Mouse (Mus musculus): ENCODE data around the gene Cnst.

The Cnst gene

DNA sequence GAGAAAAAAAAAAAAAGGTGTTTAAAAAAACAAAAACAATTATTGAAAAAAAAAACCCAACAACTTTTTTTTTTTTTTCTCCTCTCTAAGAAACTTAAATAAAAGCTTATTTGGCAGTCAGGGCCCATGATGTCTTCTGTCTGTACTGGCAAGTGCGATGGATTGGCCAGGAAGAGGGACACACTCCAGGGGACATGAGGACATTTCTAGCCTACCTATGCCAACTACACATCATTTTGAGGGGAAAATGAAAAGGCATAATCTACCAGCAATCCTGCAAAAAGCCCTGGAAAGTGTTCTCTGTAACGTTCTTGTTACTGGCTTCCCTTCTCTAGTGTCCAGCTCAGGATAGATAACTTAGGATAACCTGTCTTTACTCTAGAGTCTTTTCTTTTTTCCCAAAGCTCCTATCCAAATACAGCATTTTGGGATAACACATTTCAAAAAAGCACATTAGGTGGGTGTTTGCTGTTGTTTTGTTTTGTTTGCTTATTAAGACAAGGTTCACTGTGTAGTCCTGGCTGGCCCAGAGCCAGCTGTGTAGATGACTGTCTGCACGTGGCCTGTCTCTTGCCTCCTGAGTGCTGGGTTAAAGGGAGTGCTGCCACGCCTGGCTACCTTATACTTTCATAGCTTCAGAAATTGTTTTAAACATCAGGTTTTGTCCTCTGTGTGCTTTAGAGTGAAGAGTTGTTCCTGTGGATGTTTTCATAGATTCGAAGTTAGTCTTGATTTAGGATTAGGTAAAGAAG lies 7.2 kb downstream of the Cnst start:
- DNase-seq (ENCODE audit: low read depth, low spot score) = peak; percentile 13

DNA sequence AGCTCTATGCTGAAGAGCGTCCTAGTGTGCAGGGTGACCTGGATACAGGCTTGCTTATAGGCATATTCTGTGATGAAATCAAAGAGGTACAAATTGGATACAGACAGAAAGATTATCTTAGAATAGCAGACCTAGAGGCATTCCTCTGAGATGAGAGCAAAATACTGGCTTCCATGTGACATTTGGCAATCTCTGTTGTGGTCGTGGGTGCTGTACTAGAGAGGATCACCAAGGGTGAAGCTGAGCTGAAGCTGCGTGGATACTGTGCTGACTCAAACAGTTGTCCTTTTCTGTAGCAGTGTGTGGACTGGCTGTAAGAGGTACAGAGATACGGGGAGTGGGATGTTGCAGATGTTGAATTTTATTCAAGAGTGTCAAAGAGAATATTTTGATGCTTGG lies 7.8 kb downstream of the Cnst start:
- DNase-seq (ENCODE audit: low read depth, low spot score) = no peak

DNA sequence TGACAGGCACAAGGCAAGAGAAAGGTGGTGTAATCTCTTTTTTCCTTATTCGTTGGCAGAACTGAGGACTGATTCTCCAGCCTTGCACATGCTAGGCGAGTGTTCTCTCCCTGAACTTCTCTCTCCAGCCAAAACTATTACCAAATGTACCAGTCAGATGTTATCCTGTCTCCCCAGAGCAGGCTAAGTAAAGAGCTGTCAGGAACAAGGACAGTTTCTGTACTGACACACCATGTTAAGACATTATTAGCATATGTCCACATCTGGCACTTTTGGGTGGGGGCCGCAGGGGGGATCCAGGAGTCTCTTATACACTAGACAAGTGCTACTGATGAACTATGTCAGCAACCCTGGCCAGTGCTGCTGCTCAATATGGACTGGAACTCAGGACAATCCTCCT lies 10.8 kb downstream of the Cnst start:
- DNase-seq (ENCODE audit: low read depth, low spot score) = no peak

DNA sequence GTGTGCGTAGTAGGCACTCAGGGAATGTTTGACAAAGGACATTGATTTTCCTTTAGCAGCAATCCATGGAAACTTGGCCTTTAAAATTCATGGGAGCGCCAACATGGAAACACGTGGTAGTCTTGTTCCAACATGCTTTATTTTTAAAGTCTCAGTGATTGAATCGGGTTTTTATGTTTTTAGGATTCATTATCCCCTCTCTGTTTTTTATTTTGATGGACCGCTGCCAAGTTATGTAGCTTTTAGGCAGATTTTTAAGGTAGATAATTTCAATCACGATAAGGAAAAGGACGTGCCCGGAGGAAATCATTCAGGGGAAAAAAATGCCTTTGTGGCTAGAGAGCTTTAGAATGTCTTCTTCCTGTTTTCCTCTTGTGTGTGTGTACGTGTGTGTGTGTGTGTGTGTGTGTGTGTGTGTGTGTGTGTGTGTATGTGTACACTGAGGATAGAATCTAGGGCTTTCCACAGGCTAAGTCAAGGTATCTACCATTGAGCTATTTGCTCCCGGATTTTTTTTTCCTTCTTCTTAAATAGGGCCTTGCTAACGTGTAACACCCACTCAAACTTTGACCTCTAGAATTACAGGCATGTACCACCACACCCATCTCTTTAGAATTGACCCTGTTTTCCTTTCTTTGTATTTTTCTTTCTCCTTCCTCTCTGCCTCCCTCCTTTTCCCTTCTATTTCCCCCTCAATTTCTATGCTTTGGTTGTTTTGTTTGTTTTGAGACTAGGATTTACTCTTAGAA lies 13.4 kb downstream of the Cnst start:
- DNase-seq (ENCODE audit: low read depth, low spot score) = no peak

DNA sequence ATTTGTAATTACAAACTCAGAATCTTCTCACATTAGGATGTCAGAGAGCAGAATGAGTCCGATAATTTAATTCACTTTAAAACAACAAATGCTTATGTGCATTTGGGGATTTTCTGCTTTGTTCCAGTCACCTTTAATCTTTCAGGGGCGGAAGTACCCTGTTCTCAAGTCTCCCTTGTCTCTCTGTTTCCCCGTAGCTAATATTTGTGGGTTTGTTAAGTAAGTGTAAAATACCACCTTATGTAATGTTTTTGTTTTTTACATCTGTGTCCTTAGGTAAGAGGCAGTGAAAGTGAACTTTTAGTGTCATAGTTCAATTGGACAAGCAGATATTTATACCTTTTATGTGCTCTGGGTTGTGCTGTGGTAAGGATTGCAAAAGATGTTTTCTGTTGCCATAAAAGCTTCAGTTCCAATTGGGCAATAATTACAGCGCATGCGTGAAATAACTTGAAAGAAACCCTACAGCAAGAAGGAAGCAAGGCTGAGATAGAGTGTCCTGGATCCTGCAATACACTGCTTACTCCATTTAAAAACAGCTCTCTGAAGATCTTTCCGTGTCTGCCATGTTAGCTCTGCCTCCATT lies 14.8 kb downstream of the Cnst start:
- DNase-seq (ENCODE audit: low read depth, low spot score) = no peak

DNA sequence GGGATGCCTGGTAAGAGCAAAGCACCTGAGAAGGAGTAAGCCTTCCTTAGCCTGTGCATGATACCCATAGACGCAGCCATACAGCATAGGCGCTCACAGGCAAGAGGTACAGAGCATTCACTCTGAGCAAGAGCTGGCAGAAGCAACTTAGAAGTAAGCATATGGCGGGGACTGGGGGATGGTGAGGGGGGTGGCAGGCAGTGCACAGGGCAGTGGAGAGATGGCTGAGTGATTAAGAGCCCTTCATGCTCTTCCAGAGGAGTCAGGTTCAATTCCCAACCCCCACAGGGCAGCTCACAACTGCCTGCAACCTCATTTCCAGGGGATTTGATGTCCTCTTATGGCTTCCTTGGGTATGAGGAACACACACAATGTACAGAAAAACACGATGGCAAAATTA lies 17.0 kb downstream of the Cnst start:
- DNase-seq (ENCODE audit: low read depth, low spot score) = no peak

DNA sequence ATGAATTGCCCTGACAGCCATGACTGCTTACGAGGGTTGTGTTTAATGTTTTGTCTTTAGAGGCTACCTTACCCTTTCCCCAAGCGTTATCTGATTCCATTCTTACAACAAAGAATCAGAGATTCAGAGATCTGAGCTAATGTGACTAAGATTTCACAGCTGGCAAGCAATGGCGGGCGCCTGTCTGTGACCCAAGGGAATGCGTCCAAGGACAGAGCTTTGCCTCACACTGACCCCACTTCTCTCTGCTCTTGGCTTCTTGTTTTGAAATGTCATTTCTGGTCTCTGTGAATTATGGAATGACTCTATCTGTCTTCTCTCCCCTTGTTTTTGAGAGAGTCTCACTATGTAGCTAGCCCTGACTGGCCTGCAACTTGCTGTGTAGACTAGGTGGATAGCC lies 17.8 kb downstream of the Cnst start:
- DNase-seq (ENCODE audit: low read depth, low spot score) = no peak

DNA sequence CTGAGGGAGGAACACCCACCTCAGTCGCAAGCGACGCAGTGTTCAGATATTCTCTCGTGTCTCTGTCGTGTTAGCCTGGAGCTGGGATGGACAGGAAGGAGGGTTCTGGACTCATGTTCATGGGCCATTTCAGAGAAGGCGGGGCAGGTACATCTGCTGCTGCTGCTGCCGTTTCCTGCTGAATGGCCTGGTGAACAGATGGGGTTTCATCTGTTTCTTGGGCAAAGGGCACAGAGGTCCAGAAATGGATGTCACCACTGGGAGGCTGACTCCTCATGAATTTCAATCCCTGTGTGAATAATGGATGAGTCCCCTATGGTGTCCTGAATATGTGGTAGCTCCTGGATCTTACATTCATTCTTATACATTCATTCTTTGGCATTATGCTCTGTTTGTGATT lies 21.4 kb downstream of the Cnst start:
- no peak for DNase-seq (ENCODE audit: low read depth, low spot score)

DNA sequence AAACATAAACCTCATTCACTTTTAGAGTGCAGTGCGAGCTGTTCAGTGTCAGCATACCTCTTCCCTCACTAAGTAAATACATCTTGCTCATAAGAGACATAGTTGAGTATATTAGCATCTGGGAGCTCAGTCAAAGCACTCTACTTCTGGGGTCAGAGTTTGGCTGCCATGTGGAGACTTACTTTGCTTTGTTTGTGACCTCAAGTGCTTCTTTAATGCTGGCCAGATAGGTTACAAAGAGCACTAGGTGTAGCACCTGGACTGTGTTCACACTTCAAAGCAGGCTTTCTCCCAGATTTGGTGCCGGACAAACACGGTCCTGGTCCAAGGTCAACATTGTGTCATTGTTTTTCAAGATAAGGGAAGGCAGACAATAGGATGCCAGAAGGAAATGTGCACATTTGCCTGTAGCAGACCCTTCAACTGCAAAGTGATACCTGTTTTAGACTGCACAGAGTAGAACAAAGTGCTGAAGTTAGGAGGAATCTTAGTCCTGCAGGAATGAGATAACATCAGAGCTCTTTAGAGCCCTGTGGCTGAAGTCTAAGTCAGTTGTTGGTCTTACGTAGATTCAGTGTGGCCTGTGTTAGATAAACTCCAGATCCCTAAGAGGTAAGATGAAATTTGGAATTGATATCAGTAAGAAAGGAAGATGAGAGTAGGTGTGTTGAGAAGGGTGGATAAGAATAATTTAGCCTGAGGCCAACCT lies 22.7 kb downstream of the Cnst start:
- DNase-seq (ENCODE audit: low read depth, low spot score) = no peak

DNA sequence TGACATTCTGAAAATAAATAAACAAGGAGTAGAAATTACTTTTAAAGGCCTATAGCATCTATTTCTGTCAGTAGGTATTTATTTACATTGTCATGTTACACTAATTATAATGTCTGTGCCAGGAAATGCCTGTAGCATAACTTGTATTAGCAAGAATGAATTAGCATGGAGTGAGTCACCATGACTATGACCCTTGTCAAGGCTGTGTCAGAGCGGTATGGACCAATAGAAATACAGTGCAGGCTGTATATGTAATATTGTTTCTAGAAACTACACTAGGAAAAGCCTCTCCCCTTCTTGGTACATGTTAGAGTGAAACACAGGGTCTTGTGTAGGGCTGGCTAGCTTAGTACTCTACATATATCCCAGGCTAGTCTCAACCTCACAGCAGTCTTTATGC lies 24.3 kb downstream of the Cnst start:
- no peak for DNase-seq (ENCODE audit: low read depth, low spot score)

DNA sequence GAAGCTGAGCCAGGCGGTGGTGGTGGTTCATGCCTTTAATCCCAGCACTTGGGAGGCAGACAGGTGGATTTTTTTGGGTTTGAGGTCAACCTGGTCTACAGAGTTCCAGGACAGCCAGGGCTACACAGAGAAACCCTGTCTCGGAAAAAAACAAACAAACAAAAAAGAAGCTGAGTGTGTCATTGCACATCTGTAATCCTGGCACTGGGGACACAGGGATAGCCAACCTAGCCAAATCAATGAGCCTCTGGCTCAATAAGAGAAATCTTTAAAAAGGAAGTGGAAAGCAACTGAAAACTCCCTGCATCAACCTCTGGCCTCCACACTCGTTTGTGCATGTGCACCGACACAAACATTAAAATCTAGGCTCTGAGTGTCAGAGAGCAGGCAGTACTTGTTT lies 25.5 kb downstream of the Cnst start:
- no peak for DNase-seq (ENCODE audit: low read depth, low spot score)

DNA sequence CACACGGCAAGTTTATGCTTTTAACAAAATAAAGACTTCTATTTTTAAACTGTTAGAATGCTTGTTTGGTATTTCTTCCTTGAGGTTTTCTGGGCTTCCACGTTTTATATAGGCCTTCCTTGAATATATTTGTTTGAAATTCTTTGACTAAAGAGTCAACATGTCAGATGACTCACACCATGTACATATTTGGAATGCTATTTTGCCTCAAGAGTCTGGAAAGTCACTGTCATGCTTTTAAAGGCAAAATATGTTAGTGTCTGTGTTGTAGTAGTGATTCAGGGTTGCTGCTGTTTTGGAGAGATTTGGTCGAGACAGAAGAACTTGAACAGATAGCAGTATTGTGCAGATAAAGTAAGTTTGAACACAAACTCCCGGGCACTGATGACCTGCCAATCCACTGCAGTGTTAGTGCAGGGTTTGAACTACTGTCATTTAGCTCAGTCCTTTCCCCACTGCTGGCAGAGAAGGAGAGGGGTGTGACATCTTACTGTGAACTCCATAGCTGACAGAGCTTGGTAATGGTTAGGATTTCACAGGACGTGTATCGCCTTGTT lies 27.6 kb downstream of the Cnst start:
- DNase-seq (ENCODE audit: low read depth, low spot score) = no peak

DNA sequence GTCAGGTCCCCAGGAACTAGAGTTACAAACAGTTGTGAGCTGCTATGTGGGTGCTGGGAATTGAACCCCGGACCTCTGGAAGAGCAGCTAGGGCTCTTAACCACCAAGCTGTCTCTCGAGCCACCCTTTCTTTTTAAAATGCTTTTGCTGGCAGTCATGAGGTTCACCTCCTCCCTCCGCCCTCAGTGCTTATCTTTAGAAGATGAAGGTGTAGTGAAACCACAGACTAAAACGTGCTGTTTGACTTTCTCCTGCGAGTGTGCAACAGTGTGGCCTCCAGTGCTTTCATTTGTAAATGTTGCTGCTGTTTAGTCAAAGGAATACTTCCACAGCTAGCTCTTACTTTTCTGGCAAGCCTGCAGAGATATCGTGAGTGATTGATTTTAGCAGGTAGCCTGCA lies 32.5 kb downstream of the Cnst start:
- DNase-seq (ENCODE audit: low read depth, low spot score) = no peak

DNA sequence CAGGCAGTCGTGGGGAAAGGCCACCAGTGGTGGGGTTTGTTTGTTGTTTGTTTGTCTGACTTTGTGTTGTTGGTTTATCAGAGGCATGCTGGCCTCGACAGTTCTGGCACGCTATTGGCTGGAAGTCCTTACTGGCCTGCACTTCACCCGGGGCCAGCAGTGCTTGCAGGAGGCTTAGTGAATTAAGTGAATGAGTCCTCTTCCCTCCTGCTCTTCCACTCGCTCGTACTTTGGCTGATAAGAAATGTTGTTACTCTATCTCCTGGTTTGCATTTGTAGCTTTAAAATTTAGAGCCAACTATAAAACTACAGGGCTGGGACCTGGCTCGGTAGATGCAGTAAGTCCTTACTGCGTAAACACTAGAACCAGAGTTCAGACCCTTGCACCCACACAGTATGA lies 34.0 kb downstream of the Cnst start:
- DNase-seq (ENCODE audit: low read depth, low spot score) = no peak

DNA sequence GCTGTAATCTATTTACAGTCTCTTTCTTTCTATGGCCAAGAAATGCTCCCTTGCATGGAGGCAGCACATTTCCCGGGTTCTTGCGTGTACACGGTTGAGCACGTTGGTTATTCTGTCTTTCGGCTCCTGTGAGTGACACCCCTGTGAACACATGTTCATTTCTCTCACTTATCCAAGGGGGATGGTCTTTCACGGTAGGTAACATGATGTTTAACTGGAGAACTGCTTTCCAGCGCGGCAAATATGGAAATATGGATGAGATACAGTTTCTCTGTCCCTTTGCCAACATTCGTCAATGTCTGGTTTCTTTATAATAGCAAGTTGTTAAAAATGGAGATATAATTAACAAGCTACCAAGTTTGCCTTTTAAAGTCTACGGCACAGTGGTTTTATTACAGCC lies 35.3 kb downstream of the Cnst start:
- no peak for DNase-seq (ENCODE audit: low read depth, low spot score)

DNA sequence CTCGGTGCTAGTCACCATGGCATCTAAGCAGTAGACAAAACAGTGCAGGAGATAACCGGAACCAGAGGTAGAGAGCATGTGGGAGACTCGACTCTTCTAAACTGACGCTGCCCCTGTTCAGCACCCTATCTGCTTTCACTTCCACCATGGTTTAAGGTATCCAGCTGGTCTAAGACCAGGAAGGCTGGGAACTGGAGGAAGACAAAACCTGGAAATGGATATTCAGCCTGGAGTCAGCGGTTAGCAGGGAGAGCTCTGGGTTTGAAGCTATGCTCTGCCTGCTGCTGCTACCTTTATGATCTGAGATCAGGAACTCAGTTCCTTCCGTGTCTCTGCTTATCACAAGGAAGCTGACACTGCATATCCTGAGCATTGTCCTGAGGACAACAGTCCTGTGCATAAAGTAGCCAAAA lies 35.9 kb downstream of the Cnst start:
- no peak for DNase-seq (ENCODE audit: low read depth, low spot score)

DNA sequence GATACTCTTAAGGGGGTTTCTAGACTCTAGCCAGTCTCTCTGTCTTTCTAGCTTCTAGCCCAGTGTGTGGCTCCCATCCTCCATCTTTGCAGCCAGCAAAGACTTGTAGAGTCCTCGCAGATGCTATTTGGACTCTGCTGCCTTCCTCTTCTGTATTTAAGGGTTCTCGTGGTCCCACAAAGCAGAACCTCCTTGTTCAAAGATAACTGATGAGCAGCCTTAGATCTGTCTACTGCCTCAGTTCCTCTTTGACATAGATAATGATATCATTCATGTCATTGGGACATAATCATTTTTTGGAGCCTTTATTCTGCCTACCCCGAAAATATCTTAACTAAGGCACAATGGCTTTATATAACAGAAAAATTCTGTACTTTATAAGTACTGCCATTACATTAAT lies 36.9 kb downstream of the Cnst start:
- no peak for DNase-seq (ENCODE audit: low read depth, low spot score)

DNA sequence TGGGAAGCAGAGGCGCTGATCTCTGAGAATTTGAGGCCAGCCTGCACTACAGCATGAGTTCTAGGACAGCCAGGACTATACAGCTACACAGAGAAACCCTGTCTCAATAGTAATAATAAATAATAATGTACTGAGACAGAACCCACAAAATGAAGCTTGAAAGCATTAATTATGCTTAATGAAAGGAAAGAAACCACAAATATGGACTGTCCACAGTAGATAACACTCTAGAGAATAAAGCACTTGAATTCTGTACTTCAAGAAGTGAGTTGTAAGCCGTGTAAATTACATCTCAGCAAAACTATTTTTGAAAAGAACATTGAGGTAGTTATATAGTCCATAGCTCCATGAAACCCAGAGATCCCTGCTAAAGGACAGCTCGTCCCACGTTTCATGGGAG lies 38.0 kb downstream of the Cnst start:
- no peak for DNase-seq (ENCODE audit: low read depth, low spot score)

DNA sequence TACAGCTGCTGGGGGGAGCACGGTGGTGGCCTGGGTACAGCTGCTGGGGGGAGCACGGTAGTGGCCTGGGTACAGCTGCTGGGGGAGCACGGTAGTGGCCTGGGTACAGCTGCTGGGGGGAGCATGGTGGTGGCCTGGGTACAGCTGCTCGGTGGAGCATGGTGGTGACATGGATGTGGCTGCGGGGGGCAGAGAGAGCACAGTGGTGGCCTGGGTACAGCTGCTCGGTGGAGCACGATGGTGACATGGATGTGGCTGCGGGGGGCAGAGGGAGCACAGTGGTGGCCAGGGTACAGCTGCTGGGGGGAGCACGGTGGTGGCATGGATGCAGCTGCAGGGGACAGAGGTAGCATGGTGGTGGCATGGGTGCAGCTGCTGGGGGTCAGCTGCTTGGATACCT lies 39.5 kb downstream of the Cnst start:
- DNase-seq (ENCODE audit: low read depth, low spot score) = no peak

DNA sequence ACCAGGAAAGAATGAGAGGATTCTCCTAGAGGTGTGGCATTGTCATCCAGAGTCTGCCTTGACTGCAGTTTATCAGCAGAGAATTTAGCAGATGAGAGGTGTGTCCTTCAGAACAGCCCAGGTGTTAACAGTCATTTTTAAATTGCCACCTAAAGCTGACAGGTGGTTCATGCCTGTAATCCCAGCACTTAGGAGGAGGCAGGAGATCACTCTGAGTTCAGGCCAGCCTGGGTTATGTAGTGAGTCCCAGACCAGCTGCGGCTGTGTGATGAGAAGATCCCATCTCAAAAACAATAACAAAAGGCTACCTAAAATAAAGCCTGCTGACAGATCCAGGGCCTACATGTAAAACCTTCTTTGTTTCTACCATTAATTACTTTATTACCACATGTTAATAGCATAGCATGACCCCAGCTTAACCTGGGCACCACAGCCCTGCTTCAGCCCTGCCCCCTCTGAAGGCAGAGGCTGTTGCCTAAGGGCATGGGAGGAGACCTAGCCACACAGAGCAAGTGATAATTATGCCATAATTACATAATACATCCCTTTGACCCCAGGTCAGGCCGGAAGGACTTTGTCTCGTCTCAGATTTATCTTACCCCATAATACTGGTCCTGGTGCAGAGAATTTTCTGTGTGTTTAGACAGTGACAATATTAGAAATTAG lies 40.4 kb downstream of the Cnst start:
- no peak for DNase-seq (ENCODE audit: low read depth, low spot score)

DNA sequence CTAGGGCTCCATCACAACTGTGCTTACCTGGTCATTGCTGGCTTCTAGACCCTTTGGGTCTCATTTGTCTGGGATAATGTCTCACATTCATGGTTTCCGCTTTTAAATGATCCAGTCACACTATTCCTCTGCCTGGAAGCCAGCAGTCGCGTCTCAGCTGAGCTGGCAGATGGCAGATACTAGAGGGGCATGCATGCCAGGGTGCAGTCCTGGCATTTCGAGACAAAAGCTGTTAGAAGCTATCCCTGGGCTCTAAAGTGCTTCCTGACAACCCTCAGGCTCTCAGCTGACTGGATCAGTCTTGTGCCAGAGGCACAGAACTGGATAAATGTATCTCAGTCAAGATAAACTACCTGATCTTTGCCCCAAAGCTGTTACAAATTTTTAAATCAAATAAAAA lies 42.1 kb downstream of the Cnst start:
- DNase-seq (ENCODE audit: low read depth, low spot score) = no peak

DNA sequence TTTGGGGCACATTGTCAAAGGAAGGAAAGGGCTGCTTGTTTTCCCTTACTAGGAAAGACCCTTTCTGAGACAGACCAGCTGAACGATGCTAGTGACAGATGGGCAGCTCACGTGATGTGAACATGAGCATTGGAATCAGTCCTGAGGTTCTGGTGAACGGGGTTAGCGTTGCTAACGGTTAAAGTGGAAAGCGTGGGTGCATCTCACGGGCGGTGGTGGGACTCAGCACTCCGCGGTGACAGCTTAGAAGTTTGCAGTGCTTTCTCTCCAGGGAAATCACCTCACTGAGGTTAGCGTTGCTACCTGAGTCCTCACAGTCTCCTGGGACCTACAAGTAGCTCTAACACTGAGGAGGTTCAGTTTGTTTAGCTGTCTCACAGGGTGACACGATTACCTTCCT lies 45.5 kb downstream of the Cnst start:
- DNase-seq (ENCODE audit: low read depth, low spot score) = no peak
